Mouse (Mus musculus): ENCODE data around the gene Gpatch2l.
A peak's percentile ranks its signal among the peaks of the same experiment; 100 is the strongest.

Gpatch2l gene

GRCm38 (mm10) chr12:86276895-86277294, 35.2 kb downstream of the Gpatch2l start:
- no peak for DNase-seq (ENCODE audit: low spot score in 2 of 2)

GRCm38 (mm10) chr12:86280000-86280399, 38.3 kb downstream of the Gpatch2l start:
- DNase-seq (ENCODE audit: low spot score in 2 of 2) = no peak

GRCm38 (mm10) chr12:86285704-86286103, 44.0 kb downstream of the Gpatch2l start:
- no peak for DNase-seq (ENCODE audit: low spot score in 2 of 2)

- DNase-seq (ENCODE audit: low spot score in 2 of 2) = no peak
Observed at GRCm38 (mm10) chr12:86297450-86297849, 55.8 kb downstream of the Gpatch2l start.

- no peak for DNase-seq (ENCODE audit: low spot score in 2 of 2)
Observed at GRCm38 (mm10) chr12:86302973-86303372, 61.3 kb downstream of the Gpatch2l start.

GRCm38 (mm10) chr12:86305045-86305444, 63.4 kb downstream of the Gpatch2l start:
- no peak for DNase-seq (ENCODE audit: low spot score in 2 of 2)

GRCm38 (mm10) chr12:86305635-86306243, 64.1 kb downstream of the Gpatch2l start:
- DNase-seq (ENCODE audit: low spot score in 2 of 2) = peak; percentile 18 to 34

GRCm38 (mm10) chr12:86309474-86309873, 67.8 kb downstream of the Gpatch2l start:
- no peak for DNase-seq (ENCODE audit: low spot score in 2 of 2)

GRCm38 (mm10) chr12:86309902-86310301, 68.2 kb downstream of the Gpatch2l start:
- DNase-seq (ENCODE audit: low spot score in 2 of 2) = no peak

GRCm38 (mm10) chr12:86320629-86321028, 79.0 kb downstream of the Gpatch2l start:
- DNase-seq (ENCODE audit: low spot score in 2 of 2) = no peak

- no peak for DNase-seq (ENCODE audit: low spot score in 2 of 2)
Observed at GRCm38 (mm10) chr12:86324297-86324696, 82.6 kb downstream of the Gpatch2l start.

- DNase-seq (ENCODE audit: low spot score in 2 of 2) = no peak
Observed at GRCm38 (mm10) chr12:86329813-86330212, 88.2 kb downstream of the Gpatch2l start.

- no peak for DNase-seq (ENCODE audit: low spot score in 2 of 2)
Observed at GRCm38 (mm10) chr12:86330684-86331083, 89.0 kb downstream of the Gpatch2l start.

- no peak for DNase-seq (ENCODE audit: low spot score in 2 of 2)
Observed at GRCm38 (mm10) chr12:86331248-86331647, 89.6 kb downstream of the Gpatch2l start.

- DNase-seq (ENCODE audit: low spot score in 2 of 2) = no peak
Observed at GRCm38 (mm10) chr12:86336209-86336608, 94.6 kb downstream of the Gpatch2l start.

GRCm38 (mm10) chr12:86336887-86337286, 95.2 kb downstream of the Gpatch2l start:
- no peak for DNase-seq (ENCODE audit: low spot score in 2 of 2)

All from spleen, postnatal 36 days (tissue).